Mouse (Mus musculus) retina, postnatal 7 days (tissue): ENCODE measurements around the gene Ist1.

Source experiments
- DNase-seq: peaks from one replicate; pipeline ENCODE4 v3.0.0-alpha.2; 2012; ENCODE audit warnings: low read depth, low spot score

The Ist1 gene

GRCm38 (mm10) chr8:109682120-109682519 is 10.9 kb downstream of the Ist1 start:
- DNase-seq: no peak

GRCm38 (mm10) chr8:109681535-109681934 is 11.5 kb downstream of the Ist1 start:
- no peak for DNase-seq

- DNase-seq: no peak
Measured at GRCm38 (mm10) chr8:109675896-109676643, 17.0 kb downstream of the Ist1 start.

GRCm38 (mm10) chr8:109673596-109673995 is 19.5 kb downstream of the Ist1 start:
- DNase-seq: no peak

GRCm38 (mm10) chr8:109672656-109673055 is 20.4 kb downstream of the Ist1 start:
- DNase-seq: no peak

- no peak for DNase-seq
Measured at GRCm38 (mm10) chr8:109666616-109667015, 26.4 kb downstream of the Ist1 start.

GRCm38 (mm10) chr8:109662328-109662727 is 30.7 kb downstream of the Ist1 start:
- no peak for DNase-seq

GRCm38 (mm10) chr8:109656860-109657259 is 36.2 kb downstream of the Ist1 start:
- no peak for DNase-seq

- DNase-seq: no peak
Measured at GRCm38 (mm10) chr8:109650801-109651200, 42.3 kb downstream of the Ist1 start.

GRCm38 (mm10) chr8:109648469-109648868 is 44.6 kb downstream of the Ist1 start:
- no peak for DNase-seq

- DNase-seq: no peak
Measured at GRCm38 (mm10) chr8:109647331-109647730, 45.7 kb downstream of the Ist1 start.

GRCm38 (mm10) chr8:109641236-109641635 is 51.8 kb downstream of the Ist1 start:
- no peak for DNase-seq

GRCm38 (mm10) chr8:109640410-109640809 is 52.6 kb downstream of the Ist1 start:
- no peak for DNase-seq

GRCm38 (mm10) chr8:109638851-109639250 is 54.2 kb downstream of the Ist1 start:
- no peak for DNase-seq

- DNase-seq: no peak
Measured at GRCm38 (mm10) chr8:109635146-109635545, 57.9 kb downstream of the Ist1 start.

- DNase-seq: no peak
Measured at GRCm38 (mm10) chr8:109632498-109632897, 60.6 kb downstream of the Ist1 start.

- no peak for DNase-seq
Measured at GRCm38 (mm10) chr8:109628638-109629037, 64.4 kb downstream of the Ist1 start.
